Mouse (Mus musculus) granulocyte monocyte progenitor cell, adult 5-6 weeks (primary cell): ENCODE measurements around the gene Ddx50. TPM values are rescaled to one million over a fixed set of nuclear protein-coding genes. Genes with fewer than 3 reads are reported as not detected.

Experiments
- total RNA-seq, 2 experiments: library from RNA; stranded (forward) in 1 of 2; stranded (reverse) in 1 of 2; fragments of 200-712, 200-1000 nt in 1 of 2; fragments of >200 nt in 1 of 2; fragmentation: Nextera tagmentation in 1 of 2; gene quantifications; 2 replicates each; pipeline ENCODE4 v1.2.3; 2014 to 2017

The Ddx50 gene
- total RNA-seq, 2 experiments from 2014 or later = 87.6 to 119 TPM

Other genes starting within 250 kb of the Ddx50 start
- not detected in 2 replicates for gene Hkdc1, start 228.7 kb downstream of the Ddx50 start, total RNA-seq (2014; fragmentation: Nextera tagmentation)
- not detected in 2 replicates for gene Hkdc1, start 228.7 kb downstream of the Ddx50 start, total RNA-seq (2017)
- gene 4930507D05Rik, start 201.7 kb downstream of the Ddx50 start, total RNA-seq (2014; fragmentation: Nextera tagmentation) = 2.0 and 4.2 TPM in 2 replicates
- 0.31 and 0.34 TPM in 2 replicates for gene 4930507D05Rik, start 201.7 kb downstream of the Ddx50 start, total RNA-seq (2017)
- 48.8 and 53.9 TPM in 2 replicates for gene Supv3l1, start 201.5 kb downstream of the Ddx50 start, total RNA-seq (2014; fragmentation: Nextera tagmentation)
- gene Supv3l1, start 201.5 kb downstream of the Ddx50 start, total RNA-seq (2017) = 39.0 and 52.8 TPM in 2 replicates
- gene Vps26a, start 164.4 kb downstream of the Ddx50 start, total RNA-seq (2014; fragmentation: Nextera tagmentation) = 59.0 and 64.1 TPM in 2 replicates
- 69.8 and 92.6 TPM in 2 replicates for gene Vps26a, start 164.4 kb downstream of the Ddx50 start, total RNA-seq (2017)
- 2,018 and 2,531 TPM in 2 replicates for gene Srgn, start 123.8 kb downstream of the Ddx50 start, total RNA-seq (2014; fragmentation: Nextera tagmentation)
- gene Srgn, start 123.8 kb downstream of the Ddx50 start, total RNA-seq (2017) = 2,281 and 2,967 TPM in 2 replicates
- 16.6 and 27.9 TPM in 2 replicates for gene Kif1bp, start 72.8 kb downstream of the Ddx50 start, total RNA-seq (2014; fragmentation: Nextera tagmentation)
- gene Kif1bp, start 72.8 kb downstream of the Ddx50 start, total RNA-seq (2017) = 16.4 and 16.9 TPM in 2 replicates
- gene Ddx21, start 48.9 kb downstream of the Ddx50 start, total RNA-seq (2014; fragmentation: Nextera tagmentation) = 103 and 110 TPM in 2 replicates
- gene Ddx21, start 48.9 kb downstream of the Ddx50 start, total RNA-seq (2017) = 167 and 199 TPM in 2 replicates
- gene Stox1, start 74.9 kb upstream of the Ddx50 start, total RNA-seq (2014; fragmentation: Nextera tagmentation) = 1.5 and 1.6 TPM in 2 replicates
- 0.47 and 1.4 TPM in 2 replicates for gene Stox1, start 74.9 kb upstream of the Ddx50 start, total RNA-seq (2017)
- gene Ccar1, start 141.1 kb upstream of the Ddx50 start, total RNA-seq (2014; fragmentation: Nextera tagmentation) = 125 and 138 TPM in 2 replicates
- 103 and 105 TPM in 2 replicates for gene Ccar1, start 141.1 kb upstream of the Ddx50 start, total RNA-seq (2017)